Mouse (Mus musculus): Measurements from ENCODE around the gene Acvr2b.
"Not testable (repeated sequence)": the region's sequence is repeated elsewhere in the genome, so short reads cannot be mapped to it uniquely, and the experiment has no call there.

Acvr2b gene

DNA sequence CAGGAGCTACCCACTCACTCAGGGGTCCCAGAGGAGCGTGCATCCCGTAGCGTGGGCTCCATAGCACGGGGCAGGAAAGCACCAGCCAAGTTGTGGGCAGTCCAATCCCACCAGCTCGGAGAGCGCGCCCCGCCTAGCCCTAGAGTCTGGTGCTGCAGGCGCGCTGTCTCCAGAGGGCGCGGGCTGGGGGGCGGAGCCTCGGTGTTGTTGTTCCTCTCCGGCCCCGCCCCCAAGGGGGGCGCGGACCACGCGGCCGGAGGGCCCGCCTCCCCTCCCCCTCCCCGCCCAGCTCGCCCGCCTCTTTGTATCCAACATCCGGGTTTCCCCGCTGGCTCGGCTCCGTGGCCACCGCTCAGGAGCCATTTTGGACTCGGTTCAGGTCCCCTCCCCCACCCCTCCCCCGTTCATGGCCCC, at the start of gene Acvr2b:
Acvr2b (plus strand) TSS at position 318 of the 414 bp plus-strand sequence.
- peak; percentile 54 to 60 for DNase-seq (ENCODE audit: low spot score in 2 of 2)

DNA sequence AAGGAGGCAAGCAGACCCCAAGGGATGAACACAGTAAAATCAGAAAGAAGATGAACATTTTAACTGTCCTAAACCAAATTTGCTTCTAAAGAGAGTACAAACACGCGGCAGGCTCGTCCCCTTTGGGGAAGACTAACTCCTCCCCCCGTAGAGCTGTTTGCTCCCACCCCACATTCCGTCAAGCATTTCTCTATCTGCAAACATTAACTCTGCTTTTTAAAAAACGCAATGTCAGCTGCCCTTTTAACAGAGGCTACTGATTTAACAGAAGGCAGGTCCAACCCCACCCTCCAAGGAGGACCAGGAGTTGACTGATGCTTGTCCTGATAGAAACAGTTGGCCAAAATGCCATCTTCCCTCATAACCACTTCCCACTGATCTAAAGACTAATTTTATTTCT, 48.0 kb upstream of the Acvr2b start:
- no peak for DNase-seq (ENCODE audit: low spot score in 2 of 2)

DNA sequence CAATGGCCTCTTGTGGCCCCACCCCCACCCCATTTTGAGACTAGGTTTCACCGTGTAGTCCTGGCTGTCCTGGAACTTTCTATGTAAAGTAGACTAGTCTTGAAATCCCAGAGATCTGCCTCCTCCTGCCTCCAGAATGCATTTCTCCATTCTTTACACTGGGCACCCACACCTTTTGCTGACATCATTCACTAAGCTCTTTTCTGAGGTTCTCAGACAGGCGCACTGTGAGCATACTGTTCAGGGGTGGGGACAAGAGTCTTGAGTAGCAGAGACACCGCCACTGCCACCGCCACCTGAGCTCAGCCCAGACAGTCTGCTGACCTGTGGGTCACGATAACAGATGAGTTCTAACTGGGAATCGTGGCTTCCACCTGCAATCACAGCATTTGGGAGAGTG, 46.0 kb upstream of the Acvr2b start:
- DNase-seq (ENCODE audit: low spot score in 2 of 2): no peak

DNA sequence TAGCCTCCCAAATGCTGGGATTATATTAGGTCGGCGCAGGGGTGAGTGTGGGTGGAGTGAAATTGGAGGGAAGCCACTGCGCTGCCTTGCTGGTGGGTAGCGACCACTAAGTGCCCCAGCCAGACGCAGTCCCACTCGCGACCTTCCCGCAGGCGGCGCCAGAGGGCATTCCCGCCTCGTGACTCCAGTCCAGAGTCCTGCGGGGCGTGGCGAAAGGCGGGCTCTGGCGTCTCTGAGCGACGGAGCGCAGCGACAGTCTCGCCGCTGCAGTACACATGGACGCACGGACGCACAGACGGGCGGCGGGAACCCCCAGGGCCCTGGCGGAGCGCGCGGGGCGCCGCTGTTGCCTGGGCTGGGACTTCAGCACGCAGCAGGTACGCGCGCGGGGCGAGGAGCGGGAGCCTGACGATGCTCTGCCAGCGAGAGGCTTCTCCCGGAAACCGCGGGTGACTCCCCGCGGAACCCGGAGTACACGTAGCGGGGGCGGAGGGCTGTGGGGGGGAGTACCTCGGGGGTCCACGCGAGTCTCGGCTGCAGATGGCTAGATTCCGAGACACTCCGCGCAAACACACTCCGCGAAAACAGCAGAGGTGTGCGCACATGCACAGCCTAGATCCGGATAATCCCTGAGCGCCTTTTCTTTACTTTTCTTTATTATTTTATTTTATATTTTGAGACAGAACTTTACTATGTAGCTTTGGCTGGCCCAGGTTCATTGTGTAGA, 44.4 kb upstream of the Acvr2b start, which contains the start of gene Xylb:
Xylb (plus strand) TSS at position 51 of the 727 bp plus-strand sequence.
- DNase-seq (ENCODE audit: low spot score in 2 of 2): peak; percentile 75 to 81

DNA sequence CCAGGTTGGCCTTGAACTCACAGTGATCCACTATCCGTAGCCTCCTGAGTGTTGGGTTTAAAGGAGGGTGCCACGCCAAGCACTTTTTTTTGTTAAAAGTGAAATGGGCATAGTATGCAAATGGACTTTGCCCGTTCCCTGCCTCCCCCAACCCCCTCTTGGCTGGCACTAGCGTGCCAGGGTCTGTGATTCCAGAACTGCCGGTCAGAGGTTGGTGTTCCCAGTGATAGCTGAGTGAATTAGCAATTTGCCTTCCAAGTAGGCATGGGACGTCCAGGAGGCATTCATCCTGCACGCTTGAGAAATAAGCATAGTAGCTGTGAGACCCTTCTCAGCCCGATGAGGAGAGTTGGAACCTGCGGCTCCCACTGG, 43.9 kb upstream of the Acvr2b start:
- no peak for DNase-seq (ENCODE audit: low spot score in 2 of 2)

DNA sequence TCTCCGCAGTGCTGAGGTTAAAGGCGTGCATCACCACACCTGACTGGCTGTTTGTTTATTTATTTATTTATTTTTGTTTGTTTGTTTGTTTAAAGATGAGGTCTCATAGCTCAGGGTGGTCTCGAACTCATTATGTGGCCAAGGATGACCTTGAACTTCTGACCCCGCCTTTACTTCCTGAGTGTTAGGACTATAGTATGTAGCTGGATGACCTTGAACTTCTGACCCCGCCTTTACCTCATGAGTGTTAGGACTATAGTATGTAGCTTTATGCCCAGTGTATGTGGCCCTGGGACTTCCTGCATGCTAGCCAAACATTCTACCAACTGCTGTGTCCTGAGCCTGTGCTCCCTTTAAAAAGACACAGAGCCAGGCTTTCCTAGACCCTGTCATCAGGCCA, 40.5 kb upstream of the Acvr2b start:
- no peak for DNase-seq (ENCODE audit: low spot score in 2 of 2)

DNA sequence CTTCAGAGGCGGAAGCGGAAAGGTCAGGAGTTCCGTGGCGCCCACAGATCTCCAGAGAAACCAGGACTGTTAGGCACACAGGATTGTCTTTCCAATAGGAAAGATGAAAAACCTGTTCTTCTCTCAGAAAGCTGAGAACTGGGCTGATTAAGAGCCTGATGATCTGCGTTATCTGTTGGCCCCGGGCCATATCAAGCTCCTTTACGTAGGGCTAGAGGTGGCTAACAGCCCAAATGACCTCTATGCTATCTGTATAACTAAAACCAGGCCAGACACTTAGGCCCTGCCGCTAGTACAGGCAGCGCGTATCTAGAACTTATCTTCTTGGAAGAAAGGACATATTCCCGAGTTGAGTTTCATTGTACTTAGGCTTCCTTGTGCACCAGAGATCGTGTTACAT, 38.7 kb upstream of the Acvr2b start:
- no peak for DNase-seq (ENCODE audit: low spot score in 2 of 2)

DNA sequence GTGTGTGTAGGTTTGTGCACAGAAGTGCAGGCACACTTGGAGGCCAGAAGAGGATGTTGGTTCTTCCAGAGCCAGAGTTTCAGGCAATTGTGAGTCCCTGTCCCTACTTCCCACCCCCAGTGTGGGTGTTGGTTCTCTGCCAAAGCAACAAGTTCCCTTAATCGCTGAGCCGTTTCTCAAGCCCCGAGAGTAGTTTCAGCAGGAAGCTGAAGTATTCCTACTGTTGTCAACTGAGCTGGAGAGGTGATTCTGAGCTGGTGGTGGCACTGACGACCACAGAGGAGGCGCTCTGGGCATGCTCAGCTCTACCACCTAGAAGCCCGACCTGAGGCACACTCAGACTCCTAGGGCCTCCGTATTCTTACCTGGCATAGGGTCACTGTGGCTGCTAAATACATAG, 36.6 kb upstream of the Acvr2b start, which contains the start of gene Slc22a14:
Slc22a14 (minus strand) TSS at position 270 of the 400 bp plus-strand sequence.
- no peak for DNase-seq (ENCODE audit: low spot score in 2 of 2)

DNA sequence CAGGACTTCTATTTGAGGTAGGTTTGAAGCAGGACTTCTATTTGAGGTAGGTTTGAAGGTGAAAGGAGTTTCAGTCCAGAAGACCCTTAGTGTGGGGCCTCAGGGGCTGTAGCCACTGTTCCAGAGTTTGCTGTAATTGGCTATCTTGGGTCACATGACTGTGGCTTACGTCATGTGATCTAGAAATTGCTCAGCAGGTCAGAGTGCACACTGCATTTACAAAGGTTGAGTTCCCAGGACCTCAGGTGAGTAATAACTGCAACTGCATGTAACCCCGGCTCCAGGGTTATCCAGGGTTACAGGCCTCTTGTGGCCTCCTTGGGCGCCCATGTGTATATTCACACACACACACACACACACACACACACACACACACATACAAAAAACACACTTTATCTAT, 33.6 kb upstream of the Acvr2b start:
- no peak for DNase-seq (ENCODE audit: low spot score in 2 of 2)

DNA sequence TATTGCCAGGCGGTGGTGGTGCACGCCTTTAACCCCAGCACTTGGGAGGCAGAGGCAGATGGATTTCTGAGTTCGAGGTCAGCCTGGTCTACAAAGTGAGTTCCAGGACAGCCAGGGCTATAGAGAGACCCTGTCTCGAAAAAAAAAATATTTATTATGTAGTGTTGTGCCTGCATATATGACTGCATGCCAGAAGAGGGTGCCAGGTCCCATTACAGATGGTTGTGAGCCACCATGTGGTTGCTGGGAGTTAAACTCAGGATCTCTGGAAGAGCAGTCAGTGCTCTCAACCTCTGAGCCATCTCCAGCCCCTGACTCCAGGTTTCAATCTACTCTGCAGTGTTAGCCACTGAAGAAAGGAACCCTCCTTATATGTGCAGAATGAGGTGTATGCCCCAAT, 31.1 kb upstream of the Acvr2b start:
- DNase-seq (ENCODE audit: low spot score in 2 of 2): not testable (repeated sequence)

DNA sequence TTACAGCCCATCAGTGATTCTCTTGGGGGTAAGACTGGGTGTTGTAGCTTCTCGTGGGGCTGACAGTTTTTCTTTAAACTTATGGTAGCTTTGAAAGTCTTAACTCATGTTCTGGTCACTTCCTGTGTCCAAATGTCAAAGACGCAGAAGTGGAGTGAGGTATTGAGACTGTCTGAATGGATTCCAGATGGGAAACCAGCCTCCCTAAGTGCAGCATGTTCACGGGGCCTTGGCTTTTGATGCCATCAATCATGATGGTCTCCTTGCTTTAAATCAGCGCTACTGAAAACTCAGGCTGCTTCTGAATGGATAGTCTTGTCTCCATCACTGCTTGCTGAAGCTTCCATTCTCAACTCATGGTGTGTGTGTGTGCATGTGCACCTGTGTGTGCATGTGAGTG, 30.7 kb upstream of the Acvr2b start:
- DNase-seq (ENCODE audit: low spot score in 2 of 2): no peak

DNA sequence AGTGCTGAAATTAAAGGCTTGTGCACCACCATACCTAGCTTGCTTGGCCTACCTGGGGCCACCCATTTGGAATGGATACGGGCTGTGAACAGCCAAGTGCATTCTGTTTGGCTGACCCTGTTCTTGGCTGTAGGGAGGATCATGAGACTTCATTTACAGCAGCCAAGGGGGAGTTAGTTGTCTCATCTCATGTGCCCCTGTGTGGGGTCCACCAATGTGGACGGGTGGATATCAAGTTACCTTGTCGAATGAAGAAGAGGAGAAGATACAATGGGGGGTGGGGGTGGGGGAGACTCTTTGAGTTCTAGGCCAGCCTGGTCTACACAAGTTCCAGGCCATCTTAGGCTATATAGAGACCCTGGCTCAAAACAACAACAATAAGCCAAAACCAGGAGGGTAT, 26.9 kb upstream of the Acvr2b start:
- no peak for DNase-seq (ENCODE audit: low spot score in 2 of 2)

DNA sequence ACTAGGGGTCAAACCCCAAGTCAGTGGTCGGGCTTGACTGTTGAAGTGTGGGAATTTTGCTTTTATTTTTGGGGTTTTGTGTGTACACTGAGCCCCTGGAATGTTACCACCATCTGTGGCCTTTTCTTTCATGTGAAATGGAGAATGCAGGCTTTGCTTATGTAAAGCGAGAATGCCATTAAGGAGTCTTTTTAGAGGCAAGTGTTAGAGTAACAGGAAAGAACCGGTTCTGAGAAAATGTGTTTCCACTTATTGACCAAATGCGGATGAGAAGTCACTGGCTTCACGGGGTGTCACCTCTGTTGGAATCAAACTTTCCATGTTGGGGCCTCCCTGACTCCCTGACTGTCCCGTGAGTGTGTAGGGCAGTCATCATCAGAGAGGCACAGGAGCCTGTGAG, 26.4 kb upstream of the Acvr2b start:
- DNase-seq (ENCODE audit: low spot score in 2 of 2): no peak

DNA sequence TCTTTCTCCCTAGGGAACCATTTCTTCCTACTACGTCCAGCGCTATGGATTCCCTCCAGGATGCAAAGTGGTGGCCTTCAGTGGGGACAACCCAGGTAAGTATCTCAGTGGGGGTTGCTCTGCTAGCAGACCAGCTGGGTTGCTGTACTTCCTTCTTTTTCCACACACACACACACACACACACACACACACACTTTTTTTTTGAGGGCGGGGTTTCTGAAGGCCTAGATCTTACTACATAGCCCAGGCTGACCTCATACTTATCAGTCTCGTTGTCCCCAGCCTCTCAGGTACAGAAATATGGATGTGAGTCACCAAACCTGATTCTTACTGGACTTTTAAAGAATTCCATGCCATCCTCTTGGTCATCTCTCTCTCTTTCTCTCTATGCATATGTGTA, 23.7 kb upstream of the Acvr2b start:
- DNase-seq (ENCODE audit: low spot score in 2 of 2): no peak

DNA sequence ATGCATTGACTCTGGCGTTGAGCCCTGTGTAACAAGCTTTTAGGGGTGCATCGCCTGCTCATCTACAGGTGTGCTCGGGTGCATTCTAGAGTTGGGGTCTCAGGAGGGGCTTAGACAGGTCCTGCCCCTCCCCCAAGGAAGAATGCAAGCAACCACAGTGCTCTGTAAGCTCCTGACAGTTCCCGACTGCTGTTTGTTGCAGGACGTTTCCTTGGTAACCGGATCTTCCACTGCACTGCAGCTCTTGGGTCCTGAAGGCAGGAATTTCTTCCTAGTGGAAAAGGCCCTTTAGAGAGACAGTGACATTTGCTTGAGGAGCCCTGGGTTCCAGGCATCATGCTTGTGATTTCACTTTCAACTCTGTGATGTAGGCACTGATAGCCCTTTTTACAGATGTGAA, 19.3 kb upstream of the Acvr2b start:
- DNase-seq (ENCODE audit: low spot score in 2 of 2): no peak

DNA sequence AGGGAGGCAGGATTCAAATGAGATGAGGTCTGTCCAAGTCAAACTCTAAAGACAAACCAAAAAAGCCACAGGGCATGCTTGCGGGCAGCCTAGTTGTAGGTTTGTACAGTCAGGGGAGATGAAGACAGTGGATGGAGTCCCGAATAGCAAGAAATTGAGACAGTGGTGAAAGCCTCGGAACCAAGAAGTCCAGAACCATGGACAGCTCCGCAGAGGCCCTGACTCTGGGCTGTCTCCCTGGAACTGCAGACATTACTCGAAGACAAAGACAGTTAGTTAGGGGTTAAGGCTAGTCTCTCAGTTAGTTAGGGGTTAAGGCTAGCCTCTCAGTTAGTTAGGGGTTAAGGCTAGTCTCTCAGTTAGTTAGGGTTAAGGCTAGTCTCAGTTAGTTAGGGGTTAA, 13.0 kb upstream of the Acvr2b start:
- no peak for DNase-seq (ENCODE audit: low spot score in 2 of 2)

DNA sequence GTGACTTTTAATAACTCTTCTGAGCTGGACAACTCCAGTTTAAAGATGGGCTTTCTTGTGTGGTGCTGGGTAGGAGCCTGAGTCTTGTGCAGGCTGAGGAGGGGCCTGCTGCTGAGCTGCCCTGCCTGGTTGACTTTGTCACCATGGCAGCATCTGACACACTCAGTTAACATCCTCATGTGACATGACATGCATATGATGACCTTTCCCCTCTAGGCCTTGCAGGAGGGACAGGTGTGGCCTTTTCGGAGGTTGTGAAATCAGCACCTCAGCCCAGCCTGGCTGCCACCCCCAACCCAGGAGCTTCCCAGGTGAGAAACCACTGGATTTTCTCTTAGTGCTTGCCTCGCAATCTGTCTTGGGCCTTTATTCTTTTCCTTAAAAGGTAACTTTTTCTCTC, 11.7 kb upstream of the Acvr2b start:
- no peak for DNase-seq (ENCODE audit: low spot score in 2 of 2)

DNA sequence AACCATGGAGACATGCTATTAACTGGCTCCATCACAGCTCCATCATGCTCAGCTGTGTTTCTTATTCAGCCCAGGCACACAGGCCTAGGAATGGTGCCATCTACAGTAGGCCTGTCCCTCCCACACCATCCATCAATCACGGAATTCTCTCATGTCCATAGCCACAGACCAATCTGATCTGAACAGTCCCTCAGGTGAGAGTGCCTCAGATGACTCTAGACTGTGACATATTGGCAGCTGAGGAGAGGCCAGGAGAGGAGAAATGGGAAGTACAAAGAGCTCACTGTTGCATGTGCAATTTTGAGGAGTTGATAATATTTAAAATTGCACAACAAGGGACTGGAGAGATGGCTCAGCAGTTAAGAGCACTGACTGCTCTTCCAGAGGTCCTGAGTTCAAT, 7.1 kb upstream of the Acvr2b start:
- DNase-seq (ENCODE audit: low spot score in 2 of 2): no peak

DNA sequence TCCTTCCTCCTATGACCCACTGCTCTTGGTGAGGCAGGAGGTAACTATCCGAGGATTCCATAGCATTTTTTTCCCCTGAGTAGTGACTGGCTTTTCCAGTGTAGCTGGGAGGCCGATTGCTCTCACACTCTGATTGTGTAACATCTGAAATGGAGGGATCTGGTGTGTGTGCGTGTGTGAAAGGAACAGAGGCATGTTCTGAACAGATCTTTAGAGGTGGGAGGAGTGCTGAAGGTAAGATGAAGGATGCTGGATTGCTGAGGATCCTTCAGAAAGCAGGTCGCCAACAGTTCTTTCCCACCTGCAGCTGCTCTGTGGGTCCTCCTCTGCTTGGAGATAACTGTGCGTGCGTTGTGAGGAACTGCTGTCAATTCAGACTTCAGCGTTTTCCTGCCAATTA, 567 bp upstream of the Acvr2b start:
- no peak for DNase-seq (ENCODE audit: low spot score in 2 of 2)

DNA sequence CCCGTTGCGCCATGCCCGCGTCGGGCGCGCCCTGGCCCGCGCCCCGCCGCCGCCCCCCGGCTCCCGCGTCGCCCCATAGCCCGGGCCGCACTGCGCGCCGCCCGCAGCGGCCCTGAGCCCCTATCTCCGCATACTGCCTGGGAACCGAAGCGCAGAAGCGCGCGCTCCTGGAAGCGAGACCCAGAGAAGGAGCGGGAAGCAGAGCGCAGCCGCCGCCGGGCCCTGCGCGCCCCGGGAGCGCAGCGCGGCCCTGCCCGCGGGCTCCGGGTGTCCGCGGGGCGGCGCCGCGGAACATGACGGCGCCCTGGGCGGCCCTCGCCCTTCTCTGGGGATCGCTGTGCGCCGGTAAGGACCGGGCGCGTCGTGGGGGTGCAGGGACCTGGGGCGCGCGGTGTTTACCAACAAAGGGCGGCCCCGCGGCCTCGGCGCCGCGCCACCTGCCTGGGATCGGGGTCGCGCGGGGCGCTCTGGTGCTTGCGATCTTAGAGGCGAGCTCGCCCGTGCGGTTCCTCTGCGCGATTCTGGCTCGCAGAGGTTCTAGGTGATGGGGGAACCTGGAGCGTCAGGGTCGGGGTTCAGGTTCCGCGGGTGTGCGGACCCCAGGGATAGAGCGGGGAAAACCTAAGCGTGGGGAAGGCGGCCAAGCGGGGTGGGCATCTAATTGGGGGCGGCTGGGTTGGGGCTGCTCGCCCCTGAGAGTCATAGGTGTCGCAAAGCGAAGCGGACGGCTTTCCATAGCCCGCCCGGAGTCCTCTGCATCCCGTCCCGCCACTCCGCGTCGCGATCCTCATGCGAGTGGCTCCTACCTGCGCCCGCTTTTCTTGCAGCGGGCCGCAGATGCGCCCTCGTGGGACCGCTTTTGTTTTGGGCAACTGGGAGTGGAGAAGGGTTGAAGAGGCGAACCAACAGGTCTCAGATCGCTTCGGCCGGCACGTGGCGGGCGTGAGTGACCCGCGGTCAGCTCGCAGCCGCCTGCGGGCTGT, 626 bp downstream of the Acvr2b start:
- no peak for DNase-seq (ENCODE audit: low spot score in 2 of 2)

DNA sequence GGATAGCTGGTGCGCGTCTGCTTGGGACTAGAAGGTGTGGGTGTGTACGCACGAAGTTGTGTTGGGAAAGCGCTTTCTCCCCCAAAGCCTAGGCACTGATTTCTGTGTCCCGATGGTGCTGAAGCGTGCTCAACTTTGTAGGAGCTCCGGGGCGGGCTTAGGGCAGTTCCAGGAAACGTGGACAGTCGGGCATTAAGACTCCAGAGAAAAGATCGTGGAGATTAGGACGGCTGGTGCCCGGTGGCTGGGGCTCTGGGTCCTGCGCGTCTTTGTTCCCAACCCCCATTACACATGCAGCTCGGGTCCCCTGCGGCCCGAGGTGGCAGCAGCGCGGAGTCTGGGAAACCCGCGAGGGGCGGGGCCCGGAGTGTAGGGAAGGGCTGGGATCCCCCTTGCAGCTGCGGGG, 1.3 kb downstream of the Acvr2b start:
- DNase-seq (ENCODE audit: low spot score in 2 of 2): no peak

DNA sequence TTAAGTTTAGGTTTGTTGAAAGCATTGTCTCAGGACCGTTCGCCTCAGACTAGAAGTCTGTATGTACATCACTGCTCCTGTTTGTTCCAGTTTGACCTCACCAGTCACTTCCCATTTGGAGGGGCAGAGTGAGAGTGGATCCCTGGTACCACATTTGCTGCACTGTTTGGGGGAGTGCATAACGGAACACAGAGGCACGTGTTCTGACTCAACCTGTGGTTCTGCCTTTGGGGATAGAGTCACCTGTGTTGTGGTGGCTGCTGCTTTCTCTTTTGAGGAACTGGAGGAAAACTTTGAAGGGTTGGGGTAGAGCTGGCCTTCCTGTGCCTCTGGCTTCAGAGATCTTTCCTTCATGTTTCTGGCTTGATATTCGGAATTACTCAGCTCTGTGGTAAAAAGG, 2.2 kb downstream of the Acvr2b start:
- no peak for DNase-seq (ENCODE audit: low spot score in 2 of 2)

DNA sequence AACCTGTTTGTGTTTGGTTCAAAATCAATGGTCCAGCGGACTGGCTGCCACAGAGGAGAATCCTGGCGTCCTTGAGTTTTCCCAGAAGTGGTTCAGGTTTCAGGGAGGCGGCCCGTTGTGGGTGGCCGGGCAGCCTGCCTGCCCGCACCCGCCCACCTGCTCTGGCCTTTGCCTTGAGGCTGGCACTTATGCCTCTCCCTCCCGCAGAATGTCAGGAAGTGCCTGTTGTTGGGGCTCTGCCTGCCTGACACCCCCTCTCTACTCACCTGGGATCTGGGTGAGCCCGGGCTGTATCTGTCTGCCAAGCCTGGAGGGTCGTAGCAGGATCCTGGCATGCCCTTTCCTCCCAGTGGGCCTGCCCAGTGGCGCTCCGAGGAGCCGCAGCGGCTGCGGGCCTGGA, 6.0 kb downstream of the Acvr2b start:
- DNase-seq (ENCODE audit: low spot score in 2 of 2): no peak
